Mouse (Mus musculus) neural tube, embryonic 14.5 days (tissue): ENCODE results near the gene Pycr1. TPM values are rescaled to one million over a fixed set of nuclear protein-coding genes. Genes with fewer than 3 reads are reported as not detected.

Experiments used
- ATAC-seq: fragments of 200-750 bp; cut with Nextera tagmentation; 2 replicates; pipeline ENCODE4 v1.8.0; 2017; ENCODE audit warnings: low read depth, mild to moderate bottlenecking, moderate TSS enrichment, moderate library complexity
- H3K27ac ChIP-seq: fragments of 300-500 bp; sonication (generic); 2 replicates; pipeline ENCODE4 v1.5.1; 2014; ENCODE audit warnings: low read depth, mild to moderate bottlenecking, control low read depth, low read length, moderate library complexity, mixed read lengths
- H3K27me3 ChIP-seq: fragments of 300-500 bp; sonication (generic); 2 replicates; pipeline ENCODE4 v1.6.1; 2014; ENCODE audit warnings: low read length; ENCODE audit not compliant: control insufficient read depth, insufficient read depth
- H3K36me3 ChIP-seq: fragments of 300-500 bp; sonication (generic); 2 replicates; pipeline ENCODE4 v1.6.1; 2014; ENCODE audit warnings: low read length, mixed read lengths; ENCODE audit not compliant: control insufficient read depth, insufficient read depth
- H3K4me1 ChIP-seq: fragments of 300-500 bp; sonication (generic); 2 replicates; pipeline ENCODE4 v1.6.1; 2014; ENCODE audit warnings: low read length; ENCODE audit not compliant: control insufficient read depth, insufficient read depth
- H3K4me2 ChIP-seq: fragments of 300-500 bp; sonication (generic); 2 replicates; pipeline ENCODE4 v1.6.1; 2014; ENCODE audit warnings: mild to moderate bottlenecking, low read depth, low read length, control low read depth
- H3K4me3 ChIP-seq: fragments of 300-500 bp; sonication (generic); 2 replicates; pipeline ENCODE4 v1.5.1; 2014; ENCODE audit warnings: low read depth, low read length, control low read depth, mixed read lengths
- H3K9ac ChIP-seq: fragments of 300-500 bp; sonication (generic); replicated peaks from 2 replicates; pipeline ENCODE4 v1.6.1; 2014; ENCODE audit warnings: low read depth, mild to moderate bottlenecking, control low read depth, low read length, mixed read lengths
- H3K9me3 ChIP-seq: fragments of 300-500 bp; sonication (generic); 2 replicates; pipeline ENCODE4 v1.6.1; 2016; ENCODE audit warnings: low read length; ENCODE audit not compliant: control insufficient read depth
- WGBS: fragments of 180-500 bp; shearing (Covaris S2); extraction: QIAGEN DNeasy Blood & Tissue Kit; methylation state at CpG from one replicate; pipeline ENCODE4 v1.1.7; 2014; 5-methylcytosine and 5-hydroxymethylcytosine counted together
- polyA plus RNA-seq: library from polyadenylated mRNA; unstranded; fragments of >200 nt; fragmentation: Nextera tagmentation; extraction: Ambion mirVana; gene quantifications from 2 replicates; pipeline ENCODE4 v1.2.1, GENCODE M21; 2014

Gene Pycr1
- polyA plus RNA-seq, 1 experiment from 2014 or later, result 15.3 TPM

- Histone ChIP-seq H3K36me3 (peaks cover 46% of the 10 kb centered on the region), H3K27me3 (0 out of 2 replicates have a peak, but pooled peaks cover 3% of the 10 kb centered on the region), H3K4me2 (no peak overlapping the region), H3K9me3 (no peaks in the 10 kb centered on the region), H3K4me1 (peaks cover 7% of the 10 kb centered on the region; the same call in 1 of the 2 replicates), H3K4me3 (no peak overlapping the region), H3K27ac (no peak overlapping the region), H3K9ac (no peak overlapping the region)
- no peak for ATAC-seq
- 69% methylated on average over 4 of the region's 4 CpGs for WGBS
Measured at GRCm38 (mm10) chr11:120606764-120607163, 36.8 kb downstream of the Pycr1 start.

- Histone ChIP-seq H3K27me3 (0 out of 2 replicates have a peak, but pooled peaks cover 3% of the 10 kb centered on the region), H3K4me2 (no peak overlapping the region), H3K36me3 (peaks cover 40% of the 10 kb centered on the region), H3K9ac (no peak overlapping the region), H3K27ac (no peak overlapping the region), H3K9me3 (no peaks in the 10 kb centered on the region), H3K4me1 (peaks cover 7% of the 10 kb centered on the region; the same call in 1 of the 2 replicates), H3K4me3 (no peak overlapping the region)
- WGBS, result 95% methylated on average over 7 of the region's 7 CpGs
- ATAC-seq, result no peak
Measured at GRCm38 (mm10) chr11:120605667-120606066, 37.9 kb downstream of the Pycr1 start.

GRCm38 (mm10) chr11:120603545-120603944 lies 40.0 kb downstream of the Pycr1 start:
- Histone ChIP-seq H3K9ac (no peak overlapping the region), H3K36me3 (peaks cover 36% of the 10 kb centered on the region), H3K27ac (no peak overlapping the region), H3K4me3 (no peak overlapping the region), H3K27me3 (no peaks in the 10 kb centered on the region), H3K9me3 (no peaks in the 10 kb centered on the region), H3K4me1 (peaks cover 12% of the 10 kb centered on the region), H3K4me2 (no peak overlapping the region)
- no peak for ATAC-seq
- 75% methylated on average over 2 of the region's 2 CpGs for WGBS

GRCm38 (mm10) chr11:120600716-120601115 lies 42.9 kb downstream of the Pycr1 start:
- no peak overlapping the region for H3K4me3 ChIP-seq
- no peaks in the 10 kb centered on the region for H3K27me3 ChIP-seq
- WGBS, result 93% methylated on average over 3 of the region's 3 CpGs
- H3K4me1 ChIP-seq, result peaks cover 13% of the 10 kb centered on the region
- no peak for ATAC-seq
- H3K9ac ChIP-seq, result no peak overlapping the region
- H3K36me3 ChIP-seq, result peaks cover 44% of the 10 kb centered on the region
- H3K4me2 ChIP-seq, result no peak overlapping the region
- H3K27ac ChIP-seq, result no peak overlapping the region
- no peaks in the 10 kb centered on the region for H3K9me3 ChIP-seq

- H3K9ac ChIP-seq, result peak overlapping the region; percentile 99
- H3K9me3 ChIP-seq, result no peaks in the 10 kb centered on the region
- H3K4me3 ChIP-seq, result peak overlapping the region; percentile 95
- peaks cover 43% of the 10 kb centered on the region for H3K36me3 ChIP-seq
- no peaks in the 10 kb centered on the region for H3K27me3 ChIP-seq
- no peak; the same call in 1 of the 2 replicates for ATAC-seq
- H3K27ac ChIP-seq, result peak overlapping the region; percentile 87
- H3K4me1 ChIP-seq, result peaks cover 13% of the 10 kb centered on the region
- peak overlapping the region; percentile 97 for H3K4me2 ChIP-seq
- WGBS, result 49% methylated on average over 17 of the region's 17 CpGs
Measured at GRCm38 (mm10) chr11:120598990-120599549, 44.5 kb downstream of the Pycr1 start.

- H3K36me3 ChIP-seq, result peaks cover 47% of the 10 kb centered on the region
- H3K9ac ChIP-seq, result peak within 1 kb of the TSS; percentile 99
- ATAC-seq, result peak; percentile 98
Measured at GRCm38 (mm10) chr11:120598283-120598989, 45.1 kb downstream of the Pycr1 start, which contains the start of the genes Alyref and Anapc11. TSS of gene Alyref (minus strand) at chr11:120598365. TSS of gene Anapc11 (plus strand) at chr11:120598421.

GRCm38 (mm10) chr11:120597240-120598235 lies 46.0 kb downstream of the Pycr1 start:
- Histone ChIP-seq H3K36me3 (peaks cover 45% of the 10 kb centered on the region), H3K4me2 (peak overlapping the region; percentile 97), H3K9me3 (no peaks in the 10 kb centered on the region), H3K27ac (peak overlapping the region; percentile 87), H3K4me3 (peak overlapping the region; percentile 95), H3K27me3 (no peaks in the 10 kb centered on the region), H3K9ac (peak overlapping the region; percentile 99), H3K4me1 (peaks cover 13% of the 10 kb centered on the region)
- peak; percentile 57 for ATAC-seq
- 6% methylated on average over 69 of the region's 99 CpGs for WGBS

More at GRCm38 (mm10) chr11:120598283-120598989, 45.1 kb downstream of the Pycr1 start, which contains the start of the genes Alyref and Anapc11:
- Histone ChIP-seq H3K4me1 (peaks cover 13% of the 10 kb centered on the region), H3K4me3 (peak within 1 kb of the TSS; percentile 95), H3K27me3 (no peaks in the 10 kb centered on the region), H3K9me3 (no peaks in the 10 kb centered on the region), H3K4me2 (peak within 1 kb of the TSS; percentile 97), H3K27ac (peak within 1 kb of the TSS; percentile 87)
- under 1% methylated on average over 87 of the region's 88 CpGs for WGBS

GRCm38 (mm10) chr11:120588531-120588930 lies 55.0 kb downstream of the Pycr1 start:
- Histone ChIP-seq H3K27ac (no peak overlapping the region), H3K36me3 (peaks cover 60% of the 10 kb centered on the region), H3K27me3 (no peaks in the 10 kb centered on the region), H3K9me3 (no peaks in the 10 kb centered on the region), H3K4me2 (no peak overlapping the region), H3K4me3 (no peak overlapping the region), H3K9ac (no peak overlapping the region), H3K4me1 (no peaks in the 10 kb centered on the region)
- ATAC-seq, result no peak
- WGBS, result 95% methylated on average over 6 of the region's 6 CpGs
